Mouse (Mus musculus): ENCODE results near the gene 1110008P14Rik. TPM values are rescaled to one million over a fixed set of nuclear protein-coding genes. Genes with fewer than 3 reads are reported as not detected.

The 1110008P14Rik gene
- total RNA-seq, 2 experiments from 2014 or later = 153 to 155 TPM

DNA sequence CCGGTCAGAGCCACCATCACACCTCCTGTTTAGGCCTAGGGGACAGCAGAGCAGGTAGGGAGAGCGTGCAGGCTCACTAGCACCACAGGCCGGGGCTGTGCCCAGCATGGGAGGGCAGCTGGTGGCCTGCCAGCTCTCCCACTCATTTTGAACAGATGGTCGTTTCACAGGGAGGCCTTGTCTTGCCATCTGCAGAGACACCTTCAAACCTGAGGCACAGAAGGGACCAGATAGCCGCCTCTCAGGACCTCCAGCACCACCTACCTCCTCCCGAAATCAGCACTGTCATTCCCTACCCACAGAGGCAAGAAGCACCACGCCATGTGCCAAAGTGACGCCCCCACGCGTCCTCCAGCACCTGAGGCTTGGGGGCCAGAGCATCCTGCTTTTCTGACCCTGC lies 37.7 kb downstream of the 1110008P14Rik start:
- peak in 1 of 2 experiments; percentile 63 for DNase-seq (ENCODE audit: low spot score in 2 of 2)

- DNase-seq (ENCODE audit: low spot score in 2 of 2) = no peak
Observed at GRCm38 (mm10) chr2:32343351-32343671, 38.4 kb downstream of the 1110008P14Rik start.

DNA sequence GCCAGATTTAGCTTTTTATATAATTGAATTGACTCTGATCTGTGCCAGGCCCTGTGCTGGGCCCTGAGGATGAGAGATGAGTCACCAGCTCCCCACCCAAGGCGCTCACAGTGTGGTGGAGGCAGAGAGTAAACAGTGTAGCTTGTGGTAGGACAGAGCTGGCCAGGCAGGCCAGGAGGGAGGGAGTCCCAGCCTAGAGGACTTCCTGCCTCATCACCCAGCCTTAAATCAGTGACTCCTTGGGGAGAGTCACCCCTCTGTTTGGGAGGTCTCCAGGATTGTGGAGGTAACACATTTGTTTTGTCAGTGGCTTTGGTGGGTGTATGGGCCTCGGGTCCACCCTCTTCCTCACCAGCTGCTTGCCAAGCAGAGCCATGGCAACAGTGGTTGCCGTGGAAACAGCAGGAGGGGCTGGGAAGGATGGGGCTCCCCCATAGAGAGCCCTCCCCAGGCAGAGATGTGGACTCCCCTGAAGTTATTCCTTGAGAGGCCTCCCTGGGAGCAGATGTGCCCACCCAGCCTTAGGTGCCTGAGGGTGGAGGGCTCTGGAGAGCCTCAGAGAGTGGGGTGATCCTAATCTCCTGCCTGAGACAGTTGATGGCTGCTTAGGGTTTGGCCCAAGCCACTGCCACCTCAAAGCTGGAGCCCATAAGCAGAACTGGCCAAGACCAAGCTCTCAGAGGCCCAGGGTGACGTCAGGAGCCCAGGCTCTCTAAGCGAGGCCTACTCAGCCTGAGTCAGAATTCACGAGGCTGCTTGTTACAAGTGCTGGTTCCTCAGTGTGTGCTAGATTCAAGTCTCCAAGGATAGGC lies 39.0 kb downstream of the 1110008P14Rik start:
- peak; percentile 85 to 88 for DNase-seq (ENCODE audit: low spot score in 2 of 2)

- DNase-seq (ENCODE audit: low spot score in 2 of 2) = no peak
Observed at GRCm38 (mm10) chr2:32342039-32342438, 39.7 kb downstream of the 1110008P14Rik start.

DNA sequence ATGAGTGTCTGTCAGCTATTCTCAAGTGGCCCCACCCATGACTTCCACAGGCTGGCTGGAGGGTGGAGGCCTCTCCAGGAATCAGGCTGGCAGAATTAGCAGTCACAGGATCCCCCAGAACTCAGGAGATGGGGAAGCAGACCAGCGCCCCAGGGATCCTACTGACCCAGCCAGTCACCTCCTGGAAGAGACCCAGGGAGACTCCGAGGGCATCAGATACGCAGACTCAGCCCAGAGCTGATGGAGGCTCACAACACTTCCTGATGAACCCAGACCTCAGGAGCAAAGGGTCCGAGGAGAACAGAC lies 40.2 kb downstream of the 1110008P14Rik start:
- DNase-seq (ENCODE audit: low spot score in 2 of 2) = no peak

GRCm38 (mm10) chr2:32340836-32341633 lies 40.7 kb downstream of the 1110008P14Rik start:
- peak in 1 of 2 experiments; percentile 75 for DNase-seq (ENCODE audit: low spot score in 2 of 2)

DNA sequence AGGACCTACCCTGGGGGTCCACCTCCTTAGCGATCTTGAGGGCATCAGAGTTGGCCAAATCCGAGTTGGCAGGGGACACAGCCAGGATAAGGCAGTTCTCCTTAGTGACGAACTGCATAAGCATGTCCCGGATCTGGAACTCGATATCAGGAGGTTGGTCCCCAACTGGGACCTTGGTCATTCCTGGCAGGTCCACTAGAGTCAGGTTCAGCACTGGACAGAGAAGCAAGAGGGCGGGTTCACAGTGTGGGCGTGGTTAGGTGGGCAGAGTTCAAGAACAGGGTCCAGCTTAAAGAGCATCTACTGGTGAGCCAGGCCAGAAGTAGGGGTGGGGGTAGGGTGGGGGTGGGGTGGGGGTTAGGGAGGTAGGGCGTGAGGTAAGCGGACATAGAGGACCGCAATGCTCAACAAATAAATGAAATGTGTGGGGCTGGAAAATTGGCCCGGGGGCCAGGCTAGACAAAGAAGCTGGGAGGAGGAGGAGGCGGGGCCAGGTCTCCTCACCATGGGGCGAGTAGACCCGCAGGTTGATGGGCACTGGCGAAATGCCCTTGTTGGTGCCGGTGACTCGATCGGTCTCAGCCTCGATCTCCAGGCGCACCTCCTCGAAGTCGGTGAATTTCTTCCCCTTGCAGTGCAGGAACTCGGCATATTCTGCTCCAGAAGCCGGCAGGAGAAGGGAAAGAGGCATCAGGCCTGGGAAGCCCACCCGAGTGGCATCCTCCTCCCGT lies 41.7 kb downstream of the 1110008P14Rik start:
- no peak for DNase-seq (ENCODE audit: low spot score in 2 of 2)

GRCm38 (mm10) chr2:32335888-32336287 lies 45.9 kb downstream of the 1110008P14Rik start:
- no peak for DNase-seq (ENCODE audit: low spot score in 2 of 2)

DNA sequence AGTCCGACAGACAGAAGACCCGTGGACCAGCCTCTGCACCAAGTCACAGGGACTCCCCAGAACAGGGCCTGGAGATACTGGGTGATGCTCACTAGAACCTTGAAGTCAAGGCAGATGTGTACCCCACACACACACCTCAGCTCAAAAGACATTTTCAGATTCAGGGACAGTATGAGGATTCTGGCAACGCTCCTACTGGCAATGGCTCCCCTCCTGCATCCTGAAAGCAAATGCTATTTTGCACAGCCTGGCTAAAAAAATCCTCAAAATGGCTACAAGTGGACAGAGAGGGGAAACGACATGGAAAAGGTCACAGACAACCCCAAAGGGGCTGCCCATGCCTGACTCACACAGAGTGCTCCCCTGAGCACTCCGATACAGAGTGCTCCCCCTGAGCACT lies 49.6 kb downstream of the 1110008P14Rik start:
- DNase-seq (ENCODE audit: low spot score in 2 of 2) = no peak

GRCm38 (mm10) chr2:32329531-32329930 lies 52.2 kb downstream of the 1110008P14Rik start:
- DNase-seq (ENCODE audit: low spot score in 2 of 2) = no peak

DNA sequence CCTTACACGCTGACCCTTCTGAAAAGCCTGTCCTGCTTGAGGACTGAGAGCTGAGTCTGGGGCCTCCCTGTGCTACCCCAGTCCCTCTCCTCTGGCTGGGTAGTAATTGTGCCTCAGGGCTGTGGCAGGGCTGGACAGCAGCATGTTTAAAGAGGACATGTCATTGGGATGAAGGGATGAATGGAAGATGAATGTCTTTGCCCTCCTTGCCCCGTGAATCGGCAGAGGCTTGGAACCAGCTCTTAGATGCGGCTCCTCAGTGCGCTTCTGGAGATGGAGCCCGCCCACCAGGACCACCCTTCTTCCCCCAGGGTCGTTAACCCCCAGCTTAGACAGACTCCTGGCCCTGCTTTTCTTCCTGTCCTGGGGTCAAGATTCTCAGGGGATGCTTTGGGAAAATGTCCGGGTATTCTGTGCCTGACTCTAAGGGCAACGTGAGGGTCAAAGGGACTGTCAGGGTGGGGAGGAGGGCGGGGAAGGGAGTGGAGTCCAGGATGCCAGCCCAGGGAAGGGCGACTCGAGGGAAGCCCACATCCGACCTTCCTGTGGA lies 52.8 kb downstream of the 1110008P14Rik start:
- DNase-seq (ENCODE audit: low spot score in 2 of 2) = no peak

- DNase-seq (ENCODE audit: low spot score in 2 of 2) = no peak
Observed at GRCm38 (mm10) chr2:32327200-32327599, 54.5 kb downstream of the 1110008P14Rik start.

Other genes with a start within 250 kb of the 1110008P14Rik start
- 100 to 1,000 TPM; 293 to 298 TPM for gene Prrc2b, start 230.9 kb downstream of the 1110008P14Rik start, total RNA-seq (2021)
- gene Pomt1, start 145.3 kb downstream of the 1110008P14Rik start, total RNA-seq (2021) = 10 to 100 TPM; 23.3 to 24.4 TPM
- gene Uck1, start 121.8 kb downstream of the 1110008P14Rik start, total RNA-seq (2021) = 10 to 100 TPM; 52.3 to 58.5 TPM
- 10 to 100 TPM; 85.1 to 92.5 TPM for gene Golga2, start 94.6 kb downstream of the 1110008P14Rik start, total RNA-seq (2021)
- gene Swi5, start 93.9 kb downstream of the 1110008P14Rik start, total RNA-seq (2021) = 100 to 1,000 TPM; 202 to 208 TPM
- 10 to 100 TPM; 69.3 to 77.0 TPM for gene Ciz1, start 29.6 kb downstream of the 1110008P14Rik start, total RNA-seq (2021)
- 1,000 to 10,000 TPM; 1,288 to 1,307 TPM for gene Dnm1, start 28.6 kb downstream of the 1110008P14Rik start, total RNA-seq (2021)
- gene Lcn2, start 6.3 kb upstream of the 1110008P14Rik start, total RNA-seq (2021) = under 1 TPM in 1 of 2 experiments, not detected in 1; 0.51 TPM
- 10 to 100 TPM; 35.1 to 41.4 TPM for gene Ptges2, start 14.0 kb upstream of the 1110008P14Rik start, total RNA-seq (2021)
- gene Naif1, start 68.5 kb upstream of the 1110008P14Rik start, total RNA-seq (2021) = 1 to 10 TPM; 4.6 to 4.8 TPM
- gene Slc25a25, start 69.5 kb upstream of the 1110008P14Rik start, total RNA-seq (2021) = 10 to 100 TPM; 57.2 to 59.5 TPM
- gene Fam102a, start 153.4 kb upstream of the 1110008P14Rik start, total RNA-seq (2021) = 10 to 100 TPM; 76.0 to 77.2 TPM
- 10 to 100 TPM; 78.9 to 81.8 TPM for gene Dpm2, start 188.9 kb upstream of the 1110008P14Rik start, total RNA-seq (2021)
- gene Pip5kl1, start 192.9 kb upstream of the 1110008P14Rik start, total RNA-seq (2021) = 1 to 10 TPM; 3.3 to 3.5 TPM
- gene 9430097D07Rik, start 193.7 kb upstream of the 1110008P14Rik start, total RNA-seq (2021) = under 1 TPM; 0.20 to 0.43 TPM
- gene St6galnac4, start 205.2 kb upstream of the 1110008P14Rik start, total RNA-seq (2021) = 10 to 100 TPM; 40.4 to 44.8 TPM
- gene St6galnac6, start 217.8 kb upstream of the 1110008P14Rik start, total RNA-seq (2021) = 100 to 1,000 TPM; 134 to 142 TPM
- gene Ak1, start 239.8 kb upstream of the 1110008P14Rik start, total RNA-seq (2021) = 100 to 1,000 TPM; 128 to 131 TPM

Data from layer of hippocampus, adult 18-20 months (tissue).